Mouse (Mus musculus): ENCODE results near the gene Gm49383.

Gene Gm49383

GRCm38 (mm10) chr12:69204052-69204833 is 7.3 kb upstream of the Gm49383 start, which contains the start of gene Gm49384:
Gene Gm49384 (minus strand): TSS chr12:69204267.
- DNase-seq (ENCODE audit: low read depth, low spot score): peak; percentile 69

- no peak for DNase-seq (ENCODE audit: low read depth, low spot score)
Observed at GRCm38 (mm10) chr12:69198985-69199384, 2.1 kb upstream of the Gm49383 start.

- DNase-seq (ENCODE audit: low read depth, low spot score): peak; percentile 73
Observed at GRCm38 (mm10) chr12:69198164-69198535, 1.2 kb upstream of the Gm49383 start, which contains the start of gene Dnaaf2. Gene Dnaaf2 (minus strand): TSS chr12:69198429.

DNA sequence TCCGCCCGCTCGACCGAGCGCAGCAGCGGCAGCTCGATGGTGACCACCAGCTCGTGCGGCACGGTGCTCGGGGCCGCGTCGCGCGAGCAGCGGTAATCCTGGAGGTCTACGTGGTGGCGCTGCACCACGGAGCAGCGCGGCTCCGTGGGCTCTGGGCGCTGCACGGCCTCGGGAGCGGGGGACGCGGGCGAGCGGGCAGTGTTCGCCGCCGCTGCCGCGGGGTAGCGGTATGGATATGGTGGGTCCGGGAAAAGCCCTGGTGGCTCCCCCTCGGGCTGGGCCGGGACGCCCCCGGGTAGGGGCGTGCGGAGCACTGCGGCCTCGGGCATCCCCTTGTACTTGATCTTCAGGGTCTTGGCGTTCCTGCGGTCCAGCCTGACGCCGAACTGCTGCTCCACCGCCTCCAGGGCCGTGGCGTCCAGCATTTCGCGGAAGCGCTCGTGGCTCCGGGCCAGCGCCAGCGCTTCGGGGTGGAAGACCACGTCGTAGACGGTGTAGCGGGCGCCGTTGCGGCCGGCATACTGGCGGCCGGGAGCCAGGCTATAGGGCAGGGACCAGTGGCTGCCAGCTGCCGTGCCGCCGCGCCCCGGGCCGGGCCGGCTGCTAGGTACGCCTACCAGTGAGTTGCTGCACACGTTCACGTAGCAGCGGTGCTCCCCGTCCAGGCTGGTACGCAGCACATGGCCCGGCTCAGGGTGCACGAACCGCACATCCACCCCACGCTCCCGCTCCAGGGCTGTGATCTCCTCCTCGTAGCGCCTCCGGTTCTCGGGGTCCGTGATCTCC is 667 bp upstream of the Gm49383 start:
- DNase-seq (ENCODE audit: low read depth, low spot score): peak; percentile 66

- no peak for DNase-seq (ENCODE audit: low read depth, low spot score)
Observed at GRCm38 (mm10) chr12:69192637-69193036, 4.3 kb downstream of the Gm49383 start.

- DNase-seq (ENCODE audit: low read depth, low spot score): no peak
Observed at GRCm38 (mm10) chr12:69191396-69191795, 5.5 kb downstream of the Gm49383 start.

DNA sequence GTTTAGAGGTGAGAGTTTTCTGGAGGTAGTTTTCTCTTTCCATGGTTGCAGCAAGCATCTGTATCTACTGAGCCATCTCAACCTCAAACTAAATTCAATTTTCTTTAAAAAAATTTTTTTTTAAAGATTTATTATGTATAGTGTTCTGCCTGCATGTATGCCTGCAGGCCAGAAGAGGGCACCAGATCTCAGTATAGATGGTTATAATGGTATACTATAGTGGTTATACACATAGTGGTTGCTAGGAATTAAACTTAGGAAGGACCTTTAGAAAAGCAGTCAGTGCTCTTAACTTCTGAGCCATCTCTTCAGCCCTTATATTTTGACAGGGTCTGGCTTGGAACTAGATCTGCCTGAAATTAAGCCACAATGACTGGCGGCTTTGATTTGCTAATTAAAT is 6.4 kb downstream of the Gm49383 start:
- no peak for DNase-seq (ENCODE audit: low read depth, low spot score)

- no peak for DNase-seq (ENCODE audit: low read depth, low spot score)
Observed at GRCm38 (mm10) chr12:69190074-69190473, 6.8 kb downstream of the Gm49383 start.

- no peak for DNase-seq (ENCODE audit: low read depth, low spot score)
Observed at GRCm38 (mm10) chr12:69186811-69187471, 10.0 kb downstream of the Gm49383 start.

DNA sequence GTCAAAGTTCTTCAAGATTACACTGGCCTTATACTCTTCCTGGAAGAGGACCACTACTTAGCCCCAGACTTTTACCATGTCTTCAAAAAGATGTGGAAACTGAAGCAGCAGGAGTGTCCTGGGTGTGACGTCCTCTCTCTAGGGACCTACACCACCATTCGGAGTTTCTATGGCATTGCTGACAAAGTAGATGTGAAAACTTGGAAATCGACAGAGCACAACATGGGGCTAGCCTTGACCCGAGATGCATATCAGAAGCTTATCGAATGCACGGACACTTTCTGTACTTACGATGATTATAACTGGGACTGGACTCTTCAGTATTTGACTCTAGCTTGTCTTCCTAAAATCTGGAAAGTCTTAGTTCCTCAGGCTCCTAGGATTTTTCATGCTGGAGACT is 11.5 kb downstream of the Gm49383 start:
- no peak for DNase-seq (ENCODE audit: low read depth, low spot score)

GRCm38 (mm10) chr12:69184342-69185295 is 12.3 kb downstream of the Gm49383 start:
- peak; percentile 47 for DNase-seq (ENCODE audit: low read depth, low spot score)

DNA sequence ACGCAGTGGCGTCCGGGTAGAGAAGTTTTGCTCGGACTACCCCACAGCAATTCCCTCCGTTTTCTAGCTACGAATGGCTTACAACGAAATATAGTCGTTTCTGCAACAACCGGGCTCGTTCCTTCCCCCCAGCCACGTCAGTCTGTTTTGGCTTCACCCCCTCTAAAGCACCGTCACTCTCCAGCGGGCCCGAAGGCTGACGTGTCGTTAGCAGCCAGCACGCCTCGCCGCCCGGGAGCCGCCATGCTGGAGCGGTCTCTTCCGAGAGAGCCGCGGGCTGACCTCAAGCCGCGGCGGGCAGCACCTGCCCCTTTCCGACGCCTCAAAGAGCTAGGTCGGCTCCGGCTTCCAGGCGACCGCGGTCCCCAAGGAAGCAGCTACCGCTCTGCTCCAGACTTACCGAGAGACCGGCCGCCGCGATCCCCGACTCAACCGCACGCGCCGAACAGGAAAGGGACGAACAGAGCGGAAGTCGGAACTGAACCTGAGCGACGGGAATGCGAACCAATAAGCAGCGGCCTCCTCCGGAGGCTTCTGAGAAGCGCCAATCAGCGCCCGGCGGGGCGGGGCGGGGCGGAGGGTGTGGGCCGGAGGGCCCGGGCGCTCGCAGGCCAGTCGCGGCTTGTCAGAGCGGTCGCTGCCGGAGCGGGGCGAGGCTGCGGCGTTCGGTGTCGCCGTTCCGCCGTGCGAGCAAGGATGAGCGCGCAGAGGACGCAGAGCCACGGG is 13.2 kb downstream of the Gm49383 start, which contains the start of the genes Rpl36al and Mgat2:
Gene Rpl36al, minus strand, starts transcription at position 501 of the 726 bp plus-strand sequence.
Gene Mgat2, plus strand, starts transcription at position 575 of the 726 bp plus-strand sequence.
- DNase-seq (ENCODE audit: low read depth, low spot score): peak; percentile 98

GRCm38 (mm10) chr12:69181800-69182199 is 15.1 kb downstream of the Gm49383 start:
- no peak for DNase-seq (ENCODE audit: low read depth, low spot score)

DNA sequence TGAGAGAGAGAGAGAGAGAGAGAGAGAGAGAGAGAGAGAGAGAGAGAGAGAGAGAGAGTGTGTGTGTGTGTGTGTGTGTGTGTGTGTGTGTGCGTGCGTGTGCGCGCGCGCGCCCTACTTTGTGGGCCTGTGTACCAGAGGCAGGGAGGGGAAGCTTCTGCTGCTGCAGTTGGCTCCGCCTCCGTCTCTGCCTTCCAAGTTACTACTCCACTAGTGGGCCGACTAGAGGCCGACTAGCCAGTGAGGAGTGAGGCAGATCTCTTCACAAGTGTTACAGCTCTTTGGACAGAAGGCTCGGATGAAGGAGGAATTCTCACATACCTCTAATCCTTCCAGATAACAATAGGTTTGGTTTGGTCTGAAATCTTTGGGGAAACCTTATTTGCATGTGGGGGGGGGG is 17.5 kb downstream of the Gm49383 start:
- DNase-seq (ENCODE audit: low read depth, low spot score): peak; percentile 86

- DNase-seq (ENCODE audit: low read depth, low spot score): peak; percentile 78
Observed at GRCm38 (mm10) chr12:69177526-69177925, 19.4 kb downstream of the Gm49383 start.

- DNase-seq (ENCODE audit: low read depth, low spot score): no peak
Observed at GRCm38 (mm10) chr12:69175975-69176374, 20.9 kb downstream of the Gm49383 start.

DNA sequence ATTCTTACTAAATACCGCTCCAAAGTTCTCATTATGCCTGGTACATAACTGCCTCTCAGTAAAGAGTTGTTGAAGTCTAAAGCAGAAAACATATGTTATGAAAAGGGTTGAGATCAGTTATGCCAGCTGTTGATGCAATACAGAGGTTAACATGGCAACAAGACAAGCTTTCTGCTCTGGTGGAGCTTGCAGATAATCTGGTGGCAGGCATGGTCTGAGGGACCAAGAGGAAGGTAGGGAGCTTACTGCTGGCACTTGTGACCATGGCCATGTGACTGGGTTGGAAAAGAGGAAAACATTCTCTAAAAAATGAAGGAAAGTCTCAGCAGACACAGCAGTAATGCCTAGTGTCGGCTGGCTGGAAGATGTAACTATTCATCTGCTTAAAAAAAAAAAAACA is 25.6 kb downstream of the Gm49383 start:
- no peak for DNase-seq (ENCODE audit: low read depth, low spot score)

- peak; percentile 89 for DNase-seq (ENCODE audit: low read depth, low spot score)
Observed at GRCm38 (mm10) chr12:69168461-69169106, 28.3 kb downstream of the Gm49383 start, which contains the start of gene Lrr1. Gene Lrr1 (plus strand): TSS chr12:69168814.

GRCm38 (mm10) chr12:69167656-69168460 is 29.0 kb downstream of the Gm49383 start:
- no peak for DNase-seq (ENCODE audit: low read depth, low spot score)
